Mouse (Mus musculus) stomach, embryonic 14.5 days (tissue): ENCODE results near the gene Sema4b. TPM values are rescaled to one million over a fixed set of nuclear protein-coding genes. Genes with fewer than 3 reads are reported as not detected.
A peak's percentile ranks its signal among the peaks of the same experiment; 100 is the strongest.

Experiments
- ATAC-seq: fragments of 200-750 bp; cut with Nextera tagmentation; 2 replicates; pipeline ENCODE4 v1.8.0; 2017; ENCODE audit warnings: low read depth, moderate TSS enrichment; ENCODE audit not compliant: insufficient number of reproducible peaks, insufficient read depth, low FRiP score
- H3K27ac ChIP-seq: fragments of 300-500 bp; sonication (generic); 2 replicates; pipeline ENCODE4 v1.5.1; 2014; ENCODE audit warnings: mild to moderate bottlenecking, low read length, moderate library complexity, mixed read lengths
- H3K27me3 ChIP-seq: fragments of 300-500 bp; sonication (generic); 2 replicates; pipeline ENCODE4 v1.6.1; 2014; ENCODE audit warnings: low read length, control low read depth, mixed read lengths; ENCODE audit not compliant: control insufficient read depth, insufficient read depth
- H3K36me3 ChIP-seq: fragments of 300-500 bp; sonication (generic); 2 replicates; pipeline ENCODE4 v1.6.1; 2014; ENCODE audit warnings: mild to moderate bottlenecking, control low read depth, low read length, moderate library complexity, mixed read lengths; ENCODE audit not compliant: control insufficient read depth, insufficient read depth
- H3K4me1 ChIP-seq: fragments of 300-500 bp; sonication (generic); 2 replicates; pipeline ENCODE4 v1.6.1; 2014; ENCODE audit warnings: low read length, control low read depth, mixed read lengths; ENCODE audit not compliant: control insufficient read depth, insufficient read depth
- H3K4me2 ChIP-seq: fragments of 300-500 bp; sonication (generic); replicated peaks from 2 replicates; pipeline ENCODE4 v1.6.1; 2014; ENCODE audit warnings: low read depth, low read length, control low read depth
- H3K4me3 ChIP-seq: fragments of 300-500 bp; sonication (generic); 2 replicates; pipeline ENCODE4 v1.5.1; 2014; ENCODE audit warnings: low read depth, low read length, control low read depth
- H3K9ac ChIP-seq: fragments of 300-500 bp; sonication (generic); replicated peaks from 2 replicates; pipeline ENCODE4 v1.6.1; 2014; ENCODE audit warnings: low read depth, mild to moderate bottlenecking, control low read depth, low read length, moderate library complexity, mixed read lengths
- H3K9me3 ChIP-seq: fragments of 300-500 bp; sonication (generic); 2 replicates; pipeline ENCODE4 v1.6.1; 2016; ENCODE audit warnings: low read depth, low read length, control low read depth; ENCODE audit not compliant: control insufficient read depth
- WGBS: fragments of 180-500 bp; shearing (Covaris S2); extraction: QIAGEN DNeasy Blood & Tissue Kit; methylation state at CpG from one replicate; pipeline ENCODE4 v1.1.7; 2014; 5-methylcytosine and 5-hydroxymethylcytosine counted together
- polyA plus RNA-seq: library from polyadenylated mRNA; unstranded; fragments of >200 nt; fragmentation: Nextera tagmentation; extraction: Ambion mirVana; gene quantifications from 2 replicates; pipeline ENCODE4 v1.2.1, GENCODE M21; 2014

The Sema4b gene
- polyA plus RNA-seq, 1 experiment from 2014 or later: 23.4 TPM

- ATAC-seq: peak; percentile 90
- Histone ChIP-seq H3K4me2 (peak within 1 kb of the TSS; percentile 73), H3K9ac (peak within 1 kb of the TSS; percentile 62), H3K9me3 (no peaks in the 10 kb centered on the region), H3K27me3 (no peaks in the 10 kb centered on the region), H3K4me3 (peak within 1 kb of the TSS; percentile 76), H3K4me1 (peaks cover 5% of the 10 kb centered on the region; the same call in 1 of the 2 replicates), H3K27ac (peak within 1 kb of the TSS; percentile 35), H3K36me3 (peaks cover 9% of the 10 kb centered on the region; the same call in 1 of the 2 replicates)
- 25% methylated on average over 40 of the region's 40 CpGs for WGBS
Observed at GRCm38 (mm10) chr7:80260625-80261371, 74.2 kb downstream of the Sema4b start, which contains the start of gene Ngrn. Ngrn (plus strand) TSS chr7:80261215.

GRCm38 (mm10) chr7:80261372-80261990 is 74.8 kb downstream of the Sema4b start:
- H3K27ac ChIP-seq: peak overlapping the region; percentile 35
- WGBS: under 1% methylated on average over 32 of the region's 32 CpGs
- peak overlapping the region; percentile 73 for H3K4me2 ChIP-seq
- peak overlapping the region; percentile 62 for H3K9ac ChIP-seq
- ATAC-seq: peak; percentile 63
- no peaks in the 10 kb centered on the region for H3K9me3 ChIP-seq
- peak overlapping the region; percentile 76 for H3K4me3 ChIP-seq
- H3K4me1 ChIP-seq: peaks cover 5% of the 10 kb centered on the region; the same call in 1 of the 2 replicates
- peaks cover 12% of the 10 kb centered on the region; the same call in 1 of the 2 replicates for H3K36me3 ChIP-seq
- no peaks in the 10 kb centered on the region for H3K27me3 ChIP-seq

GRCm38 (mm10) chr7:80264606-80265005 is 78.0 kb downstream of the Sema4b start:
- no peak for ATAC-seq
- Histone ChIP-seq H3K4me3 (no peak overlapping the region), H3K4me2 (no peak overlapping the region), H3K9me3 (no peaks in the 10 kb centered on the region), H3K27ac (no peak overlapping the region), H3K4me1 (peaks cover 5% of the 10 kb centered on the region; the same call in 1 of the 2 replicates), H3K36me3 (peaks cover 17% of the 10 kb centered on the region), H3K9ac (no peak overlapping the region), H3K27me3 (no peaks in the 10 kb centered on the region)
- WGBS: 94% methylated on average over 12 of the region's 12 CpGs

- no peaks in the 10 kb centered on the region for H3K9me3 ChIP-seq
- H3K36me3 ChIP-seq: peaks cover 17% of the 10 kb centered on the region
- H3K4me2 ChIP-seq: no peak overlapping the region
- 71% methylated on average over 1 of the region's 1 CpGs for WGBS
- H3K4me1 ChIP-seq: no peaks in the 10 kb centered on the region; the same call in 1 of the 2 replicates
- ATAC-seq: no peak
- H3K4me3 ChIP-seq: no peak overlapping the region
- no peak overlapping the region for H3K9ac ChIP-seq
- no peaks in the 10 kb centered on the region for H3K27me3 ChIP-seq
- H3K27ac ChIP-seq: no peak overlapping the region
Observed at GRCm38 (mm10) chr7:80267764-80268163, 81.1 kb downstream of the Sema4b start.

- 4% methylated on average over 21 of the region's 21 CpGs for WGBS
- peak; percentile 85 for ATAC-seq
- Histone ChIP-seq H3K36me3 (peaks cover 18% of the 10 kb centered on the region), H3K27ac (peak within 1 kb of the TSS; percentile 45), H3K4me3 (peak within 1 kb of the TSS; percentile 78), H3K27me3 (no peaks in the 10 kb centered on the region), H3K4me2 (peak within 1 kb of the TSS; percentile 78), H3K4me1 (no peaks in the 10 kb centered on the region; the same call in 1 of the 2 replicates), H3K9ac (peak within 1 kb of the TSS; percentile 57), H3K9me3 (peaks cover under 1% of the 10 kb centered on the region; the same call in 1 of the 2 replicates)
Observed at GRCm38 (mm10) chr7:80268897-80269750, 82.5 kb downstream of the Sema4b start, which contains the start of gene Vps33b. Vps33b (plus strand) TSS chr7:80269649.

- under 1% methylated on average over 23 of the region's 23 CpGs for WGBS
- Histone ChIP-seq H3K4me2 (peak overlapping the region; percentile 78), H3K36me3 (peaks cover 17% of the 10 kb centered on the region), H3K9ac (peak overlapping the region; percentile 57), H3K27me3 (no peaks in the 10 kb centered on the region), H3K27ac (no peak overlapping the region; the same call in 1 of the 2 replicates), H3K4me1 (no peaks in the 10 kb centered on the region; the same call in 1 of the 2 replicates), H3K9me3 (peaks cover 8% of the 10 kb centered on the region; the same call in 1 of the 2 replicates), H3K4me3 (peak overlapping the region; percentile 78)
- peak; percentile 63; the same call in 1 of the 2 replicates for ATAC-seq
Observed at GRCm38 (mm10) chr7:80269751-80270255, 83.2 kb downstream of the Sema4b start.

GRCm38 (mm10) chr7:80273456-80273855 is 86.8 kb downstream of the Sema4b start:
- no peak for ATAC-seq

More at GRCm38 (mm10) chr7:80273456-80273855, 86.8 kb downstream of the Sema4b start:
- Histone ChIP-seq H3K4me1 (no peaks in the 10 kb centered on the region; the same call in 1 of the 2 replicates), H3K27ac (no peak overlapping the region), H3K27me3 (no peaks in the 10 kb centered on the region), H3K4me3 (no peak overlapping the region), H3K9ac (no peak overlapping the region), H3K36me3 (peaks cover 33% of the 10 kb centered on the region), H3K9me3 (peaks cover 13% of the 10 kb centered on the region; the same call in 1 of the 2 replicates), H3K4me2 (no peak overlapping the region)
- WGBS: 93% methylated on average over 2 of the region's 2 CpGs
